Mouse (Mus musculus) liver, embryonic 14 days (tissue): ENCODE results near the gene Pecam1. TPM values are rescaled to one million over a fixed set of nuclear protein-coding genes. Genes with fewer than 3 reads are reported as not detected.

ENCODE experiments used
- polyA plus RNA-seq: library from polyadenylated mRNA; depleted of rRNA; stranded (reverse); fragments of >200 nt; gene quantifications from 2 replicates; pipeline ENCODE4 v1.2.3, GENCODE M21; 2012; rRNA removed

The Pecam1 gene
- polyA plus RNA-seq = 6.3 and 6.6 TPM in 2 replicates

GRCm38 (mm10) chr11:106750121-106750751 is at the start of gene Pecam1:
Gene Pecam1, minus strand, starts transcription at chr11:106750628.

GRCm38 (mm10) chr11:106788775-106789459 is 38.5 kb upstream of the Pecam1 start, which contains the start of the genes Ddx5 and Cep95:
Gene Ddx5, minus strand, starts transcription at chr11:106789185.
Gene Cep95, plus strand, starts transcription at chr11:106789252.

DNA sequence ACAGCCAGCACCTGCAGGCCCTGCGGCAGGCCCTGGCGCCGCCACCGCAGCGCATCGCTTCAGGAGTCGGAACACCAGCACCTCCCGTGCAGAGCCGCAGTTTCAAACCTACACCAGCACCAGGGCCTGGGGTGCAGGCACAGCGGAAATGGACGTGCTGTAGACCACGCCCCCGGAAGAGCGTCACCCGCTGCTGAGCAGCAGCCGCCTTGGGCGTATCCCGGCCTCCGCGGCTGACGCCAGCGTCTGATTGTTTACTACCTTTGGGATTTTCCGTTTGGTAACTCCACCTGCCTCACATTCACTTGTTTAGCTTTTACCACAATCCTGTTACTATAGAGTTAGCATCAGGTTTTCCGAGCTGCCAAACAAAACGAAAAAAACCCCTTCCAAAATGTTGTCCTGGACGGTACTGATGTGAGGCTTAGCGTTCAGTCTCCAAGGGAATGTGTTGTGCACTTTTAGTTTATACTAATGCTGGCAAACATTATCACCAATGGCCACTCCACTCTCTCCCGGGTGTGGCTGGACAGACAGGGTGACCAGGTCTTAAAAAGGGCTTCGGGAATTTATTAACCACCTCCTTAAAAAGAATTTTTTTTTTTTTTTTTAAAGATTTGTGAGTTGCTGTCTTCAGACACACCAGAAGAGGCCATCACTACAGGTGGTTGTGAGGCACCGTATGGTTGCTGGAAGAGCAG is 29.1 kb upstream of the Pecam1 start, which contains the start of gene Polg2:
Gene Polg2, minus strand, starts transcription at position 150 of the 701 bp plus-strand sequence.

DNA sequence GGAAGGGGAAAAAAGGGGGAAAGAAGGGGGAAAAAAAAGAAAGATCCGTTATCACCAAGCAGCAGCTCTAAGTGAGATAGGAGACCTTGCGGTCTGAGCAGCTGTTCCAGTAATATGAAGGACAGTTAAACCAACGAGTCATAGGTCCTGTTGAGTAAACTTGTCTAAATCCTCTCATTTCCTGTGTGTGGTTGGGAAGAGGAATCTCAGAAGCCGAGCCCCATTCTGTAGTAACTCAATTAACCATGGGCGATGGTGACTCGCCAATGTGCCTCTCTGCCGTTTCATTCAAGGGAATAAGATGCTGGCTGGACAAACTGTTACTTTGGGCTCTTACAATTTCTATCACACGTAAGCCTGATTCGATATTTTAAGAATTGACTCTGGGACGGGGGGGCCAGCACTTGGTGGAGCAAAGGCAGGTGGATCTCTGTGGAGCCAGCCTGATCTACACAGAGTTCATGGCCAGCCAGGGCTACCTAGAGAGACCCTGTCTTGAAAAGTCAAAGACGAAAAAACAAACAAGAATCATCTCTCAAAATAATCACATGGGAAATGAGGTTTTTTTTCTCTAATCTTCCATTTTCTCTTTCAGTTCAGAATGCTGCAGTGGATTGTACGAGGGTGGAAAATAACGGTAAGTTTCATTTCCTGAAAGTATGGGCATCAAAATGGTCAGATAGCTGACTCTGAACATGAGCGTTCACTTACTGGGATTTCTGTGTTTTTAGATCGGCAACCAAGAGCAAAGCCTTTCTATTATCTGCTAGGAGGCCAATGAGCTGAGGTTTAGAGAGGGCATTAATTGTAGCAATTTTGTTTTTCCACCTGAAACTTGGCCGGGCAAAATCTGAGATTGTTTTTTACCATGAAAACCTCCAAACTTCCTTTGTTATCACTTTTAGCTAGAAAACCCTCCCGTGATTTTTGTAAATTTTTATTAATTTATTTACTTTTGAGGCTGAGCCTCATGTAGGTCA is 901 bp upstream of the Pecam1 start, which contains the start of gene Milr1:
Gene Milr1, plus strand, starts transcription at position 188 of the 980 bp plus-strand sequence.

GRCm38 (mm10) chr11:106612961-106613637 is 137.3 kb downstream of the Pecam1 start, which contains the start of gene Tex2:
Gene Tex2, minus strand, starts transcription at chr11:106613423.

Other genes with a start within 250 kb of the Pecam1 start
- gene Tex2, start 137.2 kb downstream of the Pecam1 start, polyA plus RNA-seq = 6.4 and 6.9 TPM in 2 replicates
- 1.9 and 2.7 TPM in 2 replicates for gene Milr1, start 598 bp upstream of the Pecam1 start, polyA plus RNA-seq
- gene Polg2, start 28.9 kb upstream of the Pecam1 start, polyA plus RNA-seq = 3.4 and 3.7 TPM in 2 replicates
- 153 and 168 TPM in 2 replicates for gene Ddx5, start 38.6 kb upstream of the Pecam1 start, polyA plus RNA-seq
- 11.3 and 11.9 TPM in 2 replicates for gene Cep95, start 38.6 kb upstream of the Pecam1 start, polyA plus RNA-seq
- 2.9 and 3.8 TPM in 2 replicates for gene Smurf2, start 170.1 kb upstream of the Pecam1 start, polyA plus RNA-seq
- gene Kpna2, start 248.9 kb upstream of the Pecam1 start, polyA plus RNA-seq = 142 and 177 TPM in 2 replicates